Mouse (Mus musculus) skeletal muscle tissue, adult 2 months (tissue): ENCODE data around the gene Sirt2.

Experiments
- DNase-seq: peaks from one replicate; pipeline ENCODE4 v3.0.0-alpha.2; 2012; ENCODE audit warnings: low read depth, low spot score

Sirt2 gene

DNA sequence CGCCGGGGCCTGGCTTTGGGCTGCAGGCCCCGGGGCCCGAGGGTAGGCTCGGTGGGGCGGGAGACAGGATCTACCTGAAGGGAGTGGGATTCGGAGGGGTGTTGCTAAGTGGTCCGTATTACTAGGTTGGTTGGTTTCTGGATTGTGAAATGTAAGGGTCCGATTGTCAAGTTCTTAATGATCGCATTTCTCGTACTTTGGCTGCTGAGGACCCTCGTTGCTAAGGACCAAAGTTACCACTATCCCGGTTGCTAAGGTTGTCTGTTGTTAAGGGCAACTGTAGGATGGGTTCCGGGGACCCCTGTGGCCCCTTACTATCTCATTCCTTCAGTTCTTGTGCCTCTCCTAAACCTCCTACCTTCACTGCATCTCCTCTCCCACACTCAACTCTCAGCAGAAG, 375 bp downstream of the Sirt2 start:
- DNase-seq: no peak

DNA sequence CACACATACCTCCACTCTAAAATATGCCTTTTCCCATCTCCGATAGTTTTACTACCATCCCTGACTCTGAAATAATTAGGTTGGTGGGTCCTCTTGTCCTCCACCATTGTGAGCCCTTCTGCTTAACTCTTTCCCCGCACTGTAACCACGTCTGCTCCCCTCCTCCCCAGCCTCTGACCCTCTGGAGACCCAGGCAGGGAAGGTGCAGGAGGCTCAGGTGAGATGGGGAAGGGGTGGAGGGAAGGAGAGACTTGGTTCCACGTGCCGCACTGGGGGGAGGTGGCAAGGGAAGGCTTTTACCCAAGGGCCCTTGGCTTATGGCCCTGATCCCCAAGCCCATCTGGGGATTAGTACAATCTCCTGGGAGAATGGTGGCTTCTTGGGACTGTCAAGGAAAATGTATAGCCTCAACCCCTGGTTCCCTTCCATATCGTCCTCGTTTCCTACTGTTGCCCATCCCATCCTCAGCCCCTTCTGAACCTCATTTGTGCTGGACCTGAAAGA, 979 bp downstream of the Sirt2 start, which contains the start of gene Nfkbib:
TSS of gene Nfkbib (minus strand) at position 51 of the 504 bp plus-strand sequence.
- DNase-seq: no peak

DNA sequence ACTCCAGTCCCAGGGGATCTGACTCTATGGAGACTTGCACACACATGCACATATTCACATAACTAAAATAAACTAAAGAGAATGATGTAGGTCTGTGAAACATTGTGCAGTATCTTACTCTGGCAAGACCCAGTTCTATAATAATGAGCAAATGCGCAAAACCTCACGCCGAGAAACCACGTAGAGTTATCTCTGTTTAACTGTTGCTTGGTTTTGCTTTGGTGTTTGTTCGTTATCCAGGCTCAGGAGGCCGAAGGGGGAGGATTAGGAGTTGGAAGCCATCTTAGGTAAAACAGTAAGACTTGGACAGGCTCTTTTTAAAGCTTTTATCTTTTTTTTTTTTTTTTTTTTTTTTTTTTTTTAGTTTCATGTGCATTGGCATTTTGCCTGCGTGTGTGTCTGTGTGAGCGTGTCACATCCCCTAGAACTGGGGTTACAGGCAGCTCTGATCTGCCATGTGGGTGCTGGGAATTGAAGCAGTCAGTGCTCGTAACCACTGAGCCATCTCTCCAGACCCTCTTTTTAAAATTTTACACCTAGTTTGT, 3.0 kb downstream of the Sirt2 start:
- no peak for DNase-seq

DNA sequence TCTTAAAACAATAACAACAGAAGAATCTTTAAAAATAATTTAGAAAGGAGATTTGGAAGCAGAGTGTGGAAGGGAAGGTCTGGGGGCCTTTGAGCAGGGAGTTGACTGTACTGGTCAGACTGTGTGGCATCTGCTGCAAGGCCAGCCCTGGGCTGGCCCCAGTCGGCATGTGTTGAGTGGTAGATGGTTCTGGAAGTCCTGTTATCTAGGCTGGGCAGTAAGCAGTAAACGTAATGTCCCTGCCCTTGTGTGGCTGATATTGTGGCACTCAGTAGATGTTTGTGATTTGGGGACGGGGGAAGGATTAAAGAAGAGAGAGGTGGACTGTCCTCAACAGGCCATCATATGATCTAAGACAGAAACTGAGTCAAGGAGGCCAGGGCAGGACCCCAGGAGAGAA, 3.8 kb downstream of the Sirt2 start:
- no peak for DNase-seq

DNA sequence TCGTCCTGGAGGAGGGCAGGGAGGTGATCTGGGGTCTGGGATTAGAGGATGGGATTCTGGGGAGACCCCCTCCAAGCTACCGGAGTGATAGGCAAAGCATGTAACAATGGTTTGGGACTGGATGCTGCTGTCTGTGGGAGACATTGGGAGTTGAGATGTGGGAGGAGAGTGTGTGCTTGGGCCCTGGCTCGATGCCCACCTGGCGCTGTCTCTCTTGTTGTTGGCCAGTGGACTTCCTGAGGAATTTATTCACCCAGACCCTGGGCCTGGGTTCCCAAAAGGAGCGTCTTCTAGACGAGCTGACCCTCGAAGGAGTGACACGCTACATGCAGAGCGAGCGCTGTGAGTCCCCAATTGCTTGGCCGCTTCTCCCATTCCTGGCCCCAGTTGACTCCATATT, 5.3 kb downstream of the Sirt2 start:
- no peak for DNase-seq

DNA sequence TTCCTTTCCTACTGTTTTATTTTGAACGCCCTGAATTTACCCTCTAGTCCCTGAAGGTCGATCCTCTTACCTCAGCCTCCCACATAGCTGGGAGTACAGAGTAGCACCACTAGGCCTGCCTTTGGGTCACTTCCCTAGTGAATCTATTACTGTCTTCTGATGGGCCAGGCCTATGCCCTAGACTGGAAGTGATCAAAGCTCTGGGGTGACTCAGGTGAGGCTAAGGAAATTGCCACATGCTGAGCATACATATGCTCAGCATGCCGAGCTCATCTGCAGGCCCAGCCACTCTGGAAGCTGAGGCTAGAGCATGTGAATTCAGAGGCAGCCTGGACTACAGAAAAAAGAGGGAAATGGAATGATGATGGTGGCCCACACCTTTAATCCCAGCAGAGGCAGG, 6.6 kb downstream of the Sirt2 start:
- DNase-seq: no peak

DNA sequence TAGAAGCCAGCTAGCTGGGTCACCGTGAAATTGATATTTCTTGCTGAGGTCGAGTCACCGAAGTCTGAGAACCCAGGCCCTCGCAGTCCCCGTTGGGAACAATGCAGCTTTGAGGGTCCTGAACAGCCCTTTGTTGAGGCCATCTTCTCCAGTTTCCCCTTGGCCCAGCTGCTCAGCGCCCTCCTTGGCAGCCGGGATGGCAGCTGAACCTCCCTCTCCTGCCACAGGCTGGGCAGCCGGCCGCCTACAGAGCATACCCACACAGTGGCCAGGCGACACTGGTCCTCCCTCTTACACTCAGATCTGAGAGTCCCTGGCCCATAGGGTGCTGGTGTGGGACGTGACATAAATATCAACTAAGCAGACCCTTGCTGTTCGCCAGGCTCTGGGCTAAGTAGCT, 7.6 kb downstream of the Sirt2 start:
- no peak for DNase-seq

DNA sequence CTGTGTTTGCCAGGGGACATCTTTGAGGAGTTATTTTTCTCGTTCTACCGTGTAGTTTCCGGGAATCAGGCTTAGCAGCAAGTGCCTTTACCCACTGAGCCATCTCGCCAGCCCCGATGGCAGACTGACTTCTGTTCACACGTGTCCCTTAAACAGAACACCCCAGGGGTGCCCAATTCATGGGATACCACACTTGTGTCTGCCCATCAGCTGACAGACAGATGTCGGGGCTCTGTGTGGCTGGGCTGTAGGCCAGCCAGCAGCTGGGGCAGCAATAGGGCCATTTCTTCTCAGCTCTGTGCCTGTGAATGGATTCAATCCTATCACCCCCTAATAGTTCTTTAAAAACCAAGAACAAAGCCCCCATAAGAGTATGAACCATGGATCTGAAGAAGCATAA, 8.6 kb downstream of the Sirt2 start:
- no peak for DNase-seq

DNA sequence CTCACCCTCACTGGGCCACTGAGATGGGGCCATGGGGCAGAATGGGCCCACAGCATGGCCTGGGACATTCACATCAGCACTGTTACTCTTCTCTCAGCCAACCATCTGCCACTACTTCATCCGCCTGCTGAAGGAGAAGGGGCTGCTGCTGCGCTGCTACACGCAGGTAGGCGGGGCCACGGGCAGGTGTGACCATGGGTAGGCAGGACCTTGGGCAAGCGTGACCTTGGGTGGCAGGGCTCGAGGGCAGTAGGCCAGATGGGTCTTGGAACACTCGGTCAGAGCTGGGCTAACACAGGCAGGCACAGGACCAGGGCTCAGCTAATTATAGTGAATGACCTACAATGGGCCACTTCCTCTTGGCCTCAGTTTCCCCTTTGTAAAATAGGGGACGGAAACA, 12.3 kb downstream of the Sirt2 start:
- DNase-seq: no peak

DNA sequence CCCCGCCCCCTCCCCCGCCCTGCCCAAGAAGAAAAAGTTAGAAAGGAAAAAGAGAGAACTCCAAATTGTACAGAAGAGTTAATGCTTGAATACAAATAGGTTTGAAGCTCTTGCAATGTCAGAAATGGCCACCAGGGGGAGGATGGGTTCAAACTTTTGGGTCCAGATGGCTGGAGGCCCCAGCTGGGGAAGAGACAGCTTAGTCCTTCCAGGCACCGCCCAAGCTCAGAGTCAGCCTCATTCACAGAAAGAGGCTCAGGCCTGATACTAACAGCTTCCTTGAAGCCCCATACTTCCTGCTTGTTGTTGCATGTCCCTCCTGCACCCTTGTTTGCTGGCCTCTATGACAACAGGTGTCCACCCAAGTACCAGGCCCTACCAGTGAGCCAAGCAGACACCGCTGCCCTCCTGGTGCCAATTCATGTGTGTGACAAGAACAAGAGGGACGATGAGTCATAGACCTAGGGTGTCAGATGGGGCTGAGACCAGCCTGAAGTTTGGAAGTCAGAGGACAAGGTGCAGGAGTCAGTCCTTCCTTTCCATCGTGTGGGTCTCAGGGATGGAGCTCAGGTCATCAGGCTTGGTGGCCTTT, 13.6 kb downstream of the Sirt2 start:
- DNase-seq: peak; percentile 82

DNA sequence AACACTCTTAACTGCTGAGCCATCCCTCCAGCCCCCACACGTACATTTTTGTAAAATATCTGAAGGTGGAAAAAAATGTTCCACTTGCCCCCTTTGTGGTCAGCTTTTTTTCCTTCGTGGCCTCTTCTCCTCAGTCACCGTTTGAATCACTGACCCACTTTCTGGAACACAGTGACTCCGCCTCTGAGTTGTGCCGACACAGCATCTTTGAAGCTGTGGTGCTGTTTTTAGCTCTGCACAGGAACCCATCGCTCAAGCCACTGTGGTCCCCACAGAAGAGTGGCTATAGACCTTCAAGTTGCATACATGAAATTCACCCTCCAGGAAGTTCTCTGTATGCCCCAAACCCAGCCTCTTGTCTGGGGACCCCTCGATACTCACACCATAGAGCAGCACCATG, 14.3 kb downstream of the Sirt2 start:
- peak; percentile 54 for DNase-seq

DNA sequence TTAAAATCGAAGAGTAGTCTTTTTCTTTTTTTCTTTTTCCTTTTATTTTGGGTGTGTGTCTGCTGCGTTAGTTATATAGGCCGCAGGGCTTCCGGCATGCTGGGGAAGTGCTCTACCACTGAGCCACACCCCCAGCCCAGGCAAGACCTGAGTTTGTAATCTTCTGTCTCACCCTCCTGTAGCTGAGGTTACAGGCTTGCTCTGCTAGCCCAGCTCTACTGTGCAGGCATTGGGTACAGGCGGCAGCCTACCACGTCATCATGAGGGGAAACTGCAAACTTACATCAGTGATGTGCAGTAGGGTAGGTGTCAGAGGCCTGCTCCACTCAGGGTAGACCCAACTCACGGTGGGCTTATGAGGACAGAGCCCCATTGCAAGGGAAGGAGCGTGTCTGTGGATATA, 14.7 kb downstream of the Sirt2 start:
- DNase-seq: no peak

DNA sequence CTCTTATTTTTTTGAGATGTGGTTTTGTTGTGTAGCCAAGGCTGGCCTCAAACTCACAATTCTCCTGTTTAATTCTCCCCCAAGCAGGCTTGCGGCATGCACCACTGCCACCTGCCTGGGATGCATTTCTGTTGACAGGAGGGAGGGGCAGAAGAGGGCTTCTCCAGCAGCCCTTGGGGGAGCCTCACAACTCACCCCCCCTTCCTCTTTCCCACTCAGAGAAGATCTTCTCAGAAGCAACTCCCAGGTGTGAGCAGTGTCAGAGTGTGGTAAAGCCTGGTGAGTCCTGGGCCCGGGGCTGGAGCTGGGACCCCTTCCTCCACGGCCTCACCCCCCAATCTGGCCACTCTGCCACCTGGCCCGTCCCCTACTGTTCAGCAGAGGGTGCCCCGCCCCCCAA, 18.6 kb downstream of the Sirt2 start:
- DNase-seq: no peak

DNA sequence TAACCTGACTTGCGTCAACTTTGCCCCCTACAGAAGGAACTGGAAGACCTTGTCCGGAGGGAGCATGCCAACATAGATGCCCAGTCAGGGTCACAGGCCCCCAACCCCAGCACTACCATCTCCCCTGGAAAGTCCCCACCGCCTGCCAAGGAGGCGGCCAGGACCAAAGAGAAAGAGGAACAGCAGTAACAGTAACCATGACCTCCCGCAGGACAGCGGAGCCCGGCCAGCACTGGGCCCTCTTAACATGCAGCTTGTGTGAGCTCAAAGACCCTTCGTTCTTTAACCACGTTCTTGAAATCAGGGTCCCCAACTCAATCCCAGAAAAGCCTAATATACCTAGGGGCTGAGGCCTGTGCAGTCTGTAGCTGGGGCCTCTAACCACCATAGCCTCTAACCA, 21.3 kb downstream of the Sirt2 start:
- DNase-seq: no peak

DNA sequence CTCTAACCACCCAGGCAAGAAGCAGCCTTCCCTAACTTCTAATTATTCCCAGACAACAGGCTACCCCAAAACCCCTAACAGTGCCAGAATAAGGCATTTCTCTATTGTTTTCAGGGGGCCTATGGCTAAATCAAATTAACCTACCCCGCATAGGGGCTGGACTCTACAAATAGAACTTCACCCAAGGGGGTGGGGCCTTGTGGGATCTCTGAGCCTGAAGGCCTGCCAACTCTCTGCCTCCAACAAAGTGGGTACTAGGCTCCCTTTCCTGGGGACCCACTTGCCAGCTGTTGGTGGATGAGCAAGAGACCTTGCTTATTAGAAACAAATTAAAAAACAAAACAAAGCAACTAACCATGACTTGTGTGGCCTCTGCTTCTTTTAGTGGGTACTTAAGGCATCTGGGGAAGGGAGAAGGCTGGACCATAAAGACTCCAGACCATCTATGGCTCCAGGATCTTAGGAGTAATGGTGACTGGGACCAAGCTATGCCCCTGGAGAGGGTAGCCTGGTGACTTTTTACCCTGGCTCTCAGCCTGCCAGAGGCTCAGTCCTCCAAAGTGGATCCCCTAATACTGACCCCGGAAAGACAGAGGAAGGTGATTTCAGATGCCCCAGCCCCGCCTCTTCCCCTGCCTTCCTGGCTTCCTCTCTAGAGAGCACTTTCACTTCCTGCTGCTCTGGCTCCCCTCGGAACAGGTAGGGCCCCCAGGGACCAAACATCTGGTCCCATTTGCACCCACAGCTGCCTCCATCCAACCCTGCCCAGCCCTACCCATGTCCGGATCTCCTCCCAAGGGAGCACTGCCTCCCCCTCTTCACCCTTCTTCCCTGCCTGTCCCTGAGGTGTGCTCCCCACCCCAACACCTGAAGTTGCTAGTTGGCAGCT, 22.0 kb downstream of the Sirt2 start, which contains the start of gene Rinl:
TSS of gene Rinl (plus strand) at position 663 of the 889 bp plus-strand sequence.
- no peak for DNase-seq

DNA sequence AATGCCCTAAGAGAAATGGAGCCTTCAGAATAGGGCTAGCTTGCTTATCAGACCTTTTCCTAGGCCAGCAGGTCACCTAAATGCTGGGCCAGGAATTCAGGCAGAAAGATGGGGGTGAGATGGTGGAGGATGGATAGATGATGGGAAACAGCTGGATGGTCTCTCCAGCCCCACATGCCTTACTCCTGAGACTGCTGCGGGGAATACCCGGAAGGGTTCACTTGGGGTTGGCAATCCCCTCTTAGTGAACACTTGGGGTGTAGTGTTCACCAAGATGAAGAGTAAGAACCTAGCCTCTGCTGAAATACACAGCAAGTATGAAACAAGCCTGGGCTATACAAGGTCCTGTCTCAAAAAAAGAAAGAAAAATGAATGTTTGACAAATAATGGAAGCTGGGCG, 22.7 kb downstream of the Sirt2 start:
- no peak for DNase-seq

DNA sequence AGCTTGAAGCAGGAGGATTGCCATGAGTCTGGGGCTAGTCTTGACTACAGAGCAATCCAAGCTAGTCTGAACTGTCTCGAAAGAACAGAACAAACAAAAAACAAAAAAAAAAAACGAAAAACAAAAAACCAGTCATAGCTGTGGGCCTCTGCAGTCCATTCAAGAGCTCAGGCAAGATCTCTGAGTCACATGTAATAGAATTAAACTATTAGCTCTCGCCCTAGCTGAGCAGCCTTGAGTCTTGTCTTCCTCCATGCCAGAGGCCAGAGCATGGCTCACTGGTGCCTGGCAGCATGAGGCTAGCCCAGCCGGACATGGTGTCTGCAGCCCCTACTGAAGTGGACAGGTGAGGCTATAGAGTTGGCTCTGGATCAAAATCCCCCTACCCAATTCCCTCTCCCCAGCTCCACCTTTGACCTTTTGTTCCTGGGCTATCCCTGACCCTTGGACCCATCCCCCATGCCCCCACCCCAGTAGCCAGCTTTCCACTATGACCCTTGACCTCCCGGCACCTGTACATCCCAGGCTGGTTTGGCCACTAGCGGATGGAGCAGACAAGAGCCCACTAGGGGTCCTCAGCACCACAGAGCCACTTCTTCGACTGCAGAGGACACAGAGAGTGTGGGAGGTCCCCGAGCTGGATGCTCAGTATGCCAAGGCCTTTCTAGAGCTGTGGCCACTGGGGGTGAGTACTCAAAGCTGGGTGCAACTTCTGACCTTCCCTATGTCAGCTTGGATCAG, 23.7 kb downstream of the Sirt2 start:
- no peak for DNase-seq

DNA sequence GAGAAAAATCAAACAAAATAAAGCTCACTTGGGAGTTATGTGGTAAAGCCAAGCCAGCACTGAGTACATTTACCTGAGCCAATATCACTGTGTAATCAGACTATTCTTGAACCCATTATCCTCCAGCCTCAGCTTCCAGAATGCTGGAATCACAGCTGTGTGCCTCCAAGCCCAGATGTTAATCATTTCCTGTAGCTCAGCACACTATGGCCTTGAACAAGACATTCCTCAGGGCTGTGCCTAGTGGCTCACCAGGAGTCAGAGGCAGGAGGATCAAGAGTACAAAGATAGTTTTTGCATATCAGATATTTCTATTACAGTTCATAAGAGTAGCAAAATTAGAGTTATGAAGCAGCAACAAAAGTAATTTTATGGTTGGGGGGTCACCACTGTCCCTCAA, 25.2 kb downstream of the Sirt2 start:
- DNase-seq: no peak

DNA sequence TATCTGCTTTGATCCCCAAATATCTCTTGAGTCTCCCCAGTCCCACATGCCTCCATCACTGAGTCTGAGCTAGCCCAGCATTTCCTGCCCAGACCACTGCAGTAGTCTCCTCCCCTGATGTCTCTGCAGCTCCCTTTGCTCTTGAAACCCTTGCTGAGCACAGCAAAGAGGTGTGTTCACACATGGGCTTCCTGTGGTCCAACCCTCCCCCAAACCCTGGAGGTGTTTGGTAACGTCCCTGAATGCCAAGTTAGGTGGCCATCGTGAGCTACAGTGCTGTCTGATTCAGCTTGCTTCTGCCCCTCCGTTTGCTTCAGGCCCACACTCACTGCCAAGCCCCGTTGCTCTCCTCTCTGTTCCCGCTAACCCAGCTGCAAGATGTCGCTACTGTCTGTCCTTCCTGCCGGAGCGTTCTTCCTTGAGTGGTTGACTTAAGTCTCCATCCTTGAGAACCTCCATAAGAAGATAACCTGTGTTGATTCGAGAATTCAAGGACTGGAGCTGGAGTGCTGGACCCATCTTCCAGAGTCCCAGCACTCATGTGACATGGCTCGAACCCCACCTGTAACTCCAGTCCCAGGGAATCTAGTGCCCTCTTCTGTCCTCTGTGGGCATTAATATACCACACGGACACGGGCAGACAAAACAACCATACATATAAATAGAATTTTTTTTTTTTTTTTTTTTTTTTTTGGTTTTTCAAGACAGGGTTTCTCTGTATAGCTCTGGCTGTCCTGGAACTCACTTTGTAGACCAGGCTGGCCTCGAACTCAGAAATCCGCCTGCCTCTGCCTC, 26.1 kb downstream of the Sirt2 start:
- DNase-seq: no peak

DNA sequence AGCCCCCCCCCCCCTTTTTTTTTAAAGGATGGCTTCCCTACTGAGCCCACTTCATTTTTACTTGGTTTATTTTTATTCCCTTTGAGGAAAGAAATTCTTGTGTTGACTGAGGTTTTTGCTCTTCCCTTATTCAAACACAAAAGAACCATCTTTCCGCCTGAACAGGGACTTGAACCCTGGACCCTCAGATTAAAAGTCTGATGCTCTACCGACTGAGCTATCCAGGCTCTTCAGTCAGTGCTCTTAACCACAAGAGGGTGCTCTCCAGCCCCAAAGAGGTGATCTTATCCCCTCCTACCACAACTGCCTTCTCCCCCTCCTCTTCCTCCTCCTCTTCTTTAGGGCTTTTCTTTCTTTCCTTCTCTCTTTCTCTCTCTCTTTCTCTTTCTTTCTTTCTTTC, 27.3 kb downstream of the Sirt2 start:
- DNase-seq: no peak

DNA sequence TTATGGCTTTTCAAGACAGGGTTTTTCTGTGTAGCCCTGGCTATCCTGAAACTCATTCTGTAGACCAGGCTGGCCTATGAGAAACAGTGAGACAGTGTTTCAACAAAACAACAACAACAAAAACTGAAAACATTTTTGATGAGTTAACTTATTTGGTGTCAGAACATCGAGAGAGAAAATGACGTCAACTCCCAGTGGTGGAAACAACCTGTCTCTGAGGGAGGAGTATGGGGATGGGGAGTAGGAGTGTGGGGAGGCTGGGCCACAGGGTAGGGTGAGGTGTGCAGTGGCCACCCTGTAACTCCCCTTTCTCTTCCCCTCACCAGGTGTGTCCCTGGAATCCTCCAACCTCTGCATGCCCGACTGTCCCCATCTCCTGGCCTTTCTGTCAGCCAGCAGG, 28.0 kb downstream of the Sirt2 start:
- DNase-seq: no peak
